Mouse (Mus musculus): ENCODE measurements around the gene Ttc41.
A peak's percentile ranks its signal among the peaks of the same experiment; 100 is the strongest.
"Not testable (repeated sequence)": the region's sequence is repeated elsewhere in the genome, so short reads cannot be mapped to it uniquely, and the experiment has no call there.

Ttc41 gene

GRCm38 (mm10) chr10:86705318-86705921, at the start of gene Ttc41, which contains the start of gene Hsp90b1:
Gene Ttc41 (plus strand): TSS chr10:86705811.
Gene Hsp90b1 (minus strand): TSS chr10:86705509.
- DNase-seq: peak; percentile 98

DNA sequence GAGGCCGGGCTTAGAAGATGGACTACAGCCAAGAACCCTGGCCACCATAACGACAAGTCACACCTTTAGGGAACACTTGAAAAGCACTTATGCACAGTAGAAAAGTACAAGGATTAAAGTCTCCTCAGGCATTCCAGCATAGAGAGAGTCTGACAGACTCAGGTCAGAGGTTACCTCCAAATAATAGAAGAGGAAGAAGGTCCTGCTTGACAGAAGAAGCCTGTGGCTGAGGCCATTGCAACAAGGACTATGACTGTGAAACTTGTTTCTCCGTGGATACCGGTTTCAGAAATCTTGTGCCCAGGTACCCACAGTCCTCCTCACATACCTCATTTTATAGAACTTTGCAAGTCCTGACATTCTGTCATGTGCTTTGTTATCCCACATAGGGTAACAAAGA, 35.1 kb upstream of the Ttc41 start:
- DNase-seq: not testable (repeated sequence)

DNA sequence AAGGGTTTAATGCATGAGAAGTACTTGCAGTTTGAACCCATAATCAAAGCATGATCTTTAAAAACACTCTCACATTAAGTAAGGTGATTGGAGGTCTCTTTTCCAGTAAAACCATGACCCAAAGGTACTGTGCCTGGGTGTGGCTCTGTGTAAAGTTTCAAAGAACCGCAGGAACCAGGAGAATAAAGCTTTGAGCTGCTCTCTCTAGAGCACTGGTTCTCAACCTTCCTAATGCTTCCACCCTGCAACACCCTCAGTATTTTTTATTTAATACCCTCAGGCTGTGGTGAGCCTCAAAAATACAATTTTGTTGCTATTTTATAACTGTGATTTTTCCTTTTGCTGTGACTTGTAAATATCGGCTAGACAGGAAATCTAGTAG, 20.8 kb upstream of the Ttc41 start:
- DNase-seq: not testable (repeated sequence)

DNA sequence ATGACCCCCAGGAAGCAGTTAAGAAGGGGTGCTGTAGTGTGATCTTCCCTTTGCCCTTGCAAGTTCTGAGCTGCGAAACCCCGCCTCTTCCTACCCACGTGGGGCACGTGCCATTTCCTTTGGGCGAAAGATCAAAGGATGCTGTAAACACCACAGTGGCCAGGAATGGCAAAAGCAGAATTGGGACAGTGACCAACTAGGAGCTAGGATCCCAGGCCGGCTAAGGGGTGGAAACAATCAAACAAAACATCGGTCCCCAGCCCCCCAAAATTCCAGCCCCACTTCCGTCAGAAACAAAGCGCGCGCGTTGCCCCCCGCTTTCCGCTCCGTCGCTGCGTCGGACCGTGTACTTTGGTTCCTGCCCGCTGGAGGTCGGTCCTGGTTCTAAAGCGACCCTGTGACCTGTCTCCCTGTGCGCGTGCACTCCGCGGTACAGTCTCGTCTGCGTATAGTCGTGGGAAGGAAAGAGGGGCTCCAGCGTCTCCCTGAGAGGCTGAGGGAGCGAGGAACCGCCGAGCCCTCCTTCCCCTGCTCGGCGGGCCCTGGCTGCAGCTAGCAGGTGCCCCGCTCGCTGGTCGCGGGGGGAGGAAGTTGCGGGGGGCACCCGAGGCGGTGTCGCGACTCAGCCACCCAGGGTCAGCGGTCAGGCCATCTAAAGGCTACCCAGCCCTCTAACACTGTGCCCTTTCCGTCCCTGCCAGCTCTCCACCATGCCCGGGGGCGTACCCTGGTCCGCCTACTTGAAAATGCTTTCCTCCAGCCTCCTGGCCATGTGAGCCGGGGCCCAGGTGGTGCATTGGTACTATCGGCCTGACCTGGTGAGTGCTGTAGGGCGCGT, 20.2 kb upstream of the Ttc41 start:
- DNase-seq: peak; percentile 88

DNA sequence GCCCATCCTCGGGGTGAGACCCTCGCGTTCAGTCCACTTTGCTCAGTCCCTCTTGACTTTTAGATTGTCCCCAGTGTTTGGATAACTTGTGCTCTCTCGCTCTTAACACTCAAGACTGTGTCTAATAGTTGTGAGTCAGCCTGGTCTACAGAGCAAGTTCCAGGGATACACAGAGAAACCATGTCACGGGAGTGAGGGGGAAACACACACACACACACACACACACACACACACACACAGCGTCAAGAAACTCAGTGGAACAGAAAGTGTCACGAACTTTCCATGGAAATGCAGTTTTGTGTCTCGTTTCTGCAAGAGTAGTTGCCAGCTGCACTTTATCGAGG, 19.6 kb upstream of the Ttc41 start:
- DNase-seq: not testable (repeated sequence)

DNA sequence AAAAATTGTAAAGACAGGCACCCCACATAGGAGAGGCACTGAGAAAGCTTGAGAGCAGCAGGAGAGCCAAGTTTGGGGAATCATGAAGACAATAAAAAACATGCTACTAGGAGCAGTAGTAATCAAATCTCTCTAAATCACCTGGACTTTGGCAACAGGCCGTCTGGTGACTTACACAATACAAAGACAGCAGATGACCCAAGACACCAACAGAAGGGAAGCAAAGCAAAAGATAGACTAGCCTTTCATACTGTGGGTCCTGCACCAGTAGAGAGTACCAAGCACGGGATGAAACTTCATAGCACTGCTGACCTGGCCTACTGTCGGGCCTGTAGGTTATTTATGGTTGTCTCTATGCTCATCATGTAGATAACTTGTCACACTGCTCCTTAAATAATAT, 5.4 kb upstream of the Ttc41 start:
- no peak for DNase-seq

DNA sequence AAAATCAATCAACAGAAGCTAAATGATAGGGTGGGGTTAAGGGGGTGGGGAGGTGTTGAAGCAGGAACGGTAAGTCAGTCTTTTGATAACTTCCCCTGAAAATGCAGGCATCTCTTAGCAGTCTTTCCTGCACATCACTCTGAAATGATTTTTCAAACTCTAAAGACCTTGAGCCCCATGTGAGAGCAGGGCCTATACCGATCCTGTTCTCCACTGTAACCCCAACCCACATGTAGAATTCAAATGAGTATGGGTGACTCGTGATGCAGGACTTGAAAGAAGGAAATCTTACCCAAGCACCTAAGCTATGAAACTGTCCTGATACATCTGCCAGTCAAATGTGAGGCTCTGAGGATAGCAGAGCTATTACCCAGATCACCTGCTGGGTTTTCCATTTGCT, 4.6 kb upstream of the Ttc41 start:
- no peak for DNase-seq

- no peak for DNase-seq
Measured at GRCm38 (mm10) chr10:86702312-86702920, 3.2 kb upstream of the Ttc41 start.

- no peak for DNase-seq
Measured at GRCm38 (mm10) chr10:86703375-86703774, 2.2 kb upstream of the Ttc41 start.

DNA sequence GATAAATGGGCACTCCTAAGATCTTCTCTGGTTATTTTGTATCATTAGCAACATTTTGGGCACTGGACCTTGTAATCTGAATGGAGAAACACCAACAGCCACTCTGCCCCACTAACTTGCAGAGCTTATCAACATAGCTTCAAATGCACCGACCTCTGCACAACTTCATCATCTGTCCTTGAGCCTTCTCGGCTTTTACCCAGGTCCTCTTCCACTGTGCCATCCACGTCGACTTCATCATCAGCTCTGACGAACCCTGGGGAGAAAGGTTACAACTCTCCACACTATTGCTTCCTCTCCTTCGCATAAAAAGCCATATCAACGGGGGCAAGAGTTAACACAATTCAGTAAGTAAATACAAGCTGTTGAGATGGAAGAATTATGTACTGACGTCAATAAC, 1.5 kb upstream of the Ttc41 start:
- no peak for DNase-seq

DNA sequence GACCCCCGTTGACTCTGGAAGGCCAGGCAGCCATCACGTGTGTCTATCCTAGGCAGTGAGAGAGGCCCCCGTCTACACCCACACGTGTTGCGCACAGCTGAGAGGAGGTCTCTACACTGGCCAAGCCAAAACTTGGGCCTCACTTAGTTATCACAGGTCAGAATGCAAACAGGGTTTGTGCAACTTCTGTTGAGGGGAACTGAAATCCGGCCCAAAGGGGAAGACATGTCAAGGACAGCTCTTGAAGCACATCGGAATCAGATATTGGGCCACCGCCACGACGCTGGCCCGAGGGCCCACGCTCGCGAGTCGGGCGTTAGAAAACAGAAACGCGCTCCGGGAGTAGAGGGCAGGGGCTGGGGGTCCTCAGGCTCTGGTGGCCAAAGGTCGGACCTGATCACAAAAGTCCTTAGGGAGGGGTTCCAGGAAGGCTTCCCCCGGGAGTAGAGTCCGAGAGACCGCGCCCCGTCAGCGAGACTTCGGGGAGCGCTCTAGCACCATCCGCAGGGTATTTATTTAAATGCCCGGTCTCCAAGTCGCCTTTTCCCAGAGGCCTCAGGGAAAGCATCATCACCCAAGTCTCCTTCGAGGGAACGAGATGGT, 921 bp upstream of the Ttc41 start:
- no peak for DNase-seq

DNA sequence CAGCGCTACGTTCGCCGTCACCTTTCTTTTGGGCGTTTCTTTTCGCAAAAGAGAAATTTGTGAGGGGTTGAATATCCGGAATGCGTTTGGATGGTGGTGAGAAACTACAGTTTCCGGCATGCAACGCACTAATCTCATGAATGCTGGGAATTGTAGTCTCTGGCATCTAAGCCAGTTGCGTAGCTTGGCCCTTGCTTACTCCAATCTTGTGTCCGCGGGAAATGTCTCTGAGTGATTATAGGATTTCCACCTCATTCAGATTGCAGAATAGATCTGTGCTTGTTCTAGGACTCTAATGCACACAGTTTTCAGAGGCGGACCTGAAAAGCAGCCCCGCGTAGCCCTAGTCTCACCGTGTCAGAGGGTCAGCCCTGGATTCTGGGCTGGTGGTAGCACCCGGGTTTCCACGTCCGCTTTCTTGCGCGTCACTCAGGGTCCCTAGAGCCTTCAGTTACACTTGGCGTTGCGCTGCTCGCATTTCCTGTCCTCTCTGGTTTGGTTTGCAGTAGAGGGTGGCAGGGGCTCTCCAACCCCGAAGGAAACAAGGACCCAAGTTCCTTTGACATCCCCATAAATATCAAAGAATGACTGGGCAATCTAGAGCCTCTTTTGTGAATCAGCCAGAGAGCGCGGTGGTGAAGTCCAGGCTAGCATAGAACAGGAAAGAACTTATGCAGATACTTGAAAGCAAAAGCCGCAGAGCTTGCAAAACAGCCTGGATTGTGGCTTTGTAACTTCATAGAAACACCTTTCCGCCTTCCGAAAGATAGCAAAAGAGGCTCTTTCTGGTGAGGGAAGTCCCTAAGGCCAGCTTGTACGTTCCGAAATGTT, 526 bp downstream of the Ttc41 start:
- DNase-seq: peak; percentile 77

GRCm38 (mm10) chr10:86707134-86707533, 1.5 kb downstream of the Ttc41 start:
- no peak for DNase-seq

DNA sequence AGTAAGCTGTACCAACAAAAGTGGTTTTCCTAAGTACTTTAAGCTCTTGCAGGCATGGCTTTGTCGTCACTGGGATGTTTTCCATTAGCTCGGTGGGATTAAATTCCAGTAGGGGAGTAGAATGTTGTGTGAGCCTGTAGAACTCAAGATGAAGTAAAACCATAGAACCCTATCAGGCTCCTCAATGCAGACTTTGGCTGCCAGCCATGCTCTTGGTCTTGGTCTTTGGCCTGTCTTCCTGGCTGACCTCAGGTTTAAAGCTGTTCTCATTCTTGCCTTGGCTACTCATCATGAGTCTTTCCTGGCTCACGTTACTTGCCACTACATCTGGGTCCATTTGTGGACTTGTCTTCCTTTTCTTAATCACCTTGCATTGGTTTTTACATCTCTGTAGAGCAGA, 6.5 kb downstream of the Ttc41 start:
- no peak for DNase-seq

DNA sequence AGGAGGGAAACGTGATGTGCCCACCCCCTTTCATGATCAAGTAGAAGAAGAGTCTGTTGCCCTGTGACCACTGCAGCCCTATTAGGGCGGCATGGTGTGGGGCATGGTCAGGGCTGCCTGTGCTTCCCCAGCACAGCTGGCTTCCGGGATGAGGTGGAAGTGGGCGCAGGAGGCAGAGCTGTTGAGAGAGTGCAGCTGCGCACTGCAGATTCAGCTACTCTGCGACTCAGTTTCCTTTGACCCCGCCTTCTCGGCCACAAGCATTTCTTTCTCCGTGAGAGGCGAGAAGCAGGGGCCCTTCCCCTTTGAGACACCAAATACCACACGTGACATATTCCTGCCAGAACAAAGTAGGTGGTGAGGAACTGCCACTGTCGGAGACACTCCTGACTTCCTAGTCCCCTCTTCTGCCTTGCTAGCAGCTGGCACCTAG, 22.0 kb downstream of the Ttc41 start:
- DNase-seq: peak; percentile 91

- DNase-seq: no peak
Measured at GRCm38 (mm10) chr10:86728176-86728575, 22.6 kb downstream of the Ttc41 start.

DNA sequence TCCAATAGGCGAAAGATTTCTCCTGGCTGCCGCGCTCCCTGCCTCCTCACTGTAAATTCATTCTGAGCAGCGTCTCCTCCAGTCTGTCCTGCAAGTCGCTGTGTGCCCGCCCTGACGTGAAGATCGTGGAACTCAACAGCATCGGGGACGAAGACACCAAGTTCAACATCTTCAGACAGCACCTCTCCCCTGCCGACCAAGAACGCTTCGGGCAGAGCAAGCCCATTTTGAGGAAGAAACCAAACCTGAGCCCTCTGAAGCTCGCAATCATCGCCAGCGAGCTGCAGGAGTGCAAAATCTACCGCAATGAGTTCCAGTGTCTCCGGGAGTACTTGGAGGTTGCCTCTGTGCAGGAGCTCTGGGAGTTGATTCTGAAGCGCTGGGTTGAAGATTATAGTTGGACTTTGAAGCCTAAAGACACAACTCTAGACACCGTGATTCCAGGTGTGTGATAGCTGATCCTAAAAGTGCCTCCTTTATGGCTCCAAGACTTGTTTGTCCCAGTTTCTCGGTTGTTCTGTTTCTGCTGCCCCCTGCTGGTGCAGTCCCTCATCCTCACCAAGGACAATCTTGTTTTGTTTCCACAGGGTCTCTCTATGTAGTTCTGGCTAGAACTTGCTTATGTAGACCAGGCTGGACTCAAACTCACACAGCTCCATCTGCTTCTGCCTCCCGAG, 25.4 kb downstream of the Ttc41 start:
- DNase-seq: peak; percentile 90

DNA sequence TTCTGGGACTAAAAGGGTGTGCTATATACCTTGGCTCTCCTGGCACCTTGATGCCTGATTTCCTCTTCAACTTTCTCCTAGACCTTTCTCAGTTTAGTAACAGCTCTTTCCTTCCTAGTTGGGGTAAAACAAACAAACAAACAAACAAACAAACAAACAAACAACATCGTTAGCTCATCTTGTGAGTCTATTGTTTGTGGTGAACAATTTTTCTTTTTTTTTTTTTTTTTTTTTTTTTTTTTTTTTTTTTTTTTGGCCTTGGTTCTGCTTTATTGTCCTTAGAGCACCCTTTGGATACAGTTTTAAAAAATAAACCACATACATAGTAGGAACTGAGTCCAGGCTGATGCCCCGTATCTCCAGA, 25.9 kb downstream of the Ttc41 start:
- no peak for DNase-seq

GRCm38 (mm10) chr10:86735036-86735435, 29.4 kb downstream of the Ttc41 start:
- no peak for DNase-seq

DNA sequence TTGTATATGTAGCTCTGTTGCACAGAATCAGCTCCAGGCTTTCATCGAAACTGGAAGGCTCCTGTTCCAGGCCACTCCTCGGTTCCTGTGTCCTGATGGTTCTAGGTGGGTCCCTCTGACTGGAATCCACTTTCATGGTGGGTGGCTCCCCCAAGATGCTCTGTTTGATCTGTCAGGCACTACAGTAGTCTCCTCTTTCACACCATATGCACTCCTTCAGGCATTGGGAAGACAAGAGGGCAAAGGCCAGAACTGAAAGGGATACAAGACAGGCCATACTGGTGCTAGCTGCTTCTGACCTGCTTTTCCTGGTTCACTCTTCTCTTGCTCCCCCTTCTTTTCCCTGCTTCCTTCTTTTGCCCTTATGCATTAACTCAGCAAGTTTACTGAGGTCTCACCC, 37.3 kb downstream of the Ttc41 start:
- no peak for DNase-seq

GRCm38 (mm10) chr10:86744306-86744705, 38.7 kb downstream of the Ttc41 start:
- DNase-seq: no peak

- DNase-seq: no peak
Measured at GRCm38 (mm10) chr10:86755816-86756502, 50.3 kb downstream of the Ttc41 start.

Measured in thymus, postnatal 14 days (tissue).